Mouse (Mus musculus) heart, adult 10 weeks (tissue): Measurements from ENCODE around the gene Esp31. TPM values are rescaled to one million over a fixed set of nuclear protein-coding genes. Genes with fewer than 3 reads are reported as not detected.

Source experiments
- polyA plus RNA-seq: library from polyadenylated mRNA; stranded (reverse); fragments of 350-450 nt; fragmentation: Illumina TruSeq; extraction: RNeasy Lipid Tissue Mini Kit (QIAGEN cat#74804); gene quantifications from one replicate; pipeline ENCODE4 v1.2.3, GENCODE M21; 2014; ENCODE audit warnings: low read depth, low replicate concordance

Gene Esp31
- polyA plus RNA-seq: not detected

GRCm38 (mm10) chr17:38639147-38639546, at the start of gene Esp31:
Esp31 (plus strand) TSS chr17:38639447.

Other genes with a start within 250 kb of the Esp31 start
- gene Esp36, start 219.3 kb upstream of the Esp31 start, polyA plus RNA-seq: not detected
- gene Esp34, start 85.3 kb upstream of the Esp31 start, polyA plus RNA-seq: not detected